Mouse (Mus musculus) intestine, postnatal 0 days (tissue): ENCODE measurements around the gene Gm49325. TPM values are rescaled to one million over a fixed set of nuclear protein-coding genes. Genes with fewer than 3 reads are reported as not detected.
"Not testable (repeated sequence)": the region's sequence is repeated elsewhere in the genome, so short reads cannot be mapped to it uniquely, and the experiment has no call there.

Experiments used
- ATAC-seq: fragments of 200-750 bp; cut with Nextera tagmentation; 2 replicates; pipeline ENCODE4 v1.8.0; 2017; ENCODE audit warnings: mild to moderate bottlenecking, moderate TSS enrichment, moderate library complexity
- H3K27ac ChIP-seq: fragments of 300-500 bp; sonication (generic); 2 replicates; pipeline ENCODE4 v1.5.1; 2014; ENCODE audit warnings: mild to moderate bottlenecking, low read depth, low read length, moderate library complexity
- H3K27me3 ChIP-seq: fragments of 300-500 bp; sonication (generic); replicated peaks from 2 replicates; pipeline ENCODE4 v1.6.1; 2014; ENCODE audit warnings: low read length, mixed read lengths; ENCODE audit not compliant: control insufficient read depth, insufficient read depth
- H3K36me3 ChIP-seq: fragments of 300-500 bp; sonication (generic); 2 replicates; pipeline ENCODE4 v1.6.1; 2014; ENCODE audit warnings: mild to moderate bottlenecking, moderate library complexity; ENCODE audit not compliant: control insufficient read depth, insufficient read depth
- H3K4me1 ChIP-seq: fragments of 300-500 bp; sonication (generic); replicated peaks from 2 replicates; pipeline ENCODE4 v1.6.1; 2014; ENCODE audit warnings: antibody characterized with exemption, low read length, mixed read lengths; ENCODE audit not compliant: control insufficient read depth, insufficient read depth
- H3K4me2 ChIP-seq: fragments of 300-500 bp; sonication (generic); replicated peaks from 2 replicates; pipeline ENCODE4 v1.6.1; 2014; ENCODE audit warnings: low read depth, mild to moderate bottlenecking, moderate library complexity
- H3K4me3 ChIP-seq: fragments of 300-500 bp; sonication (generic); 2 replicates; pipeline ENCODE4 v1.5.1; 2014; ENCODE audit warnings: low read depth, low read length
- H3K9ac ChIP-seq: fragments of 300-500 bp; sonication (generic); 2 replicates; pipeline ENCODE4 v1.6.1; 2014; ENCODE audit warnings: mild to moderate bottlenecking, low read depth, low read length
- H3K9me3 ChIP-seq: fragments of 300-500 bp; sonication (generic); 2 replicates; pipeline ENCODE4 v1.6.1; 2016; ENCODE audit warnings: mixed run types; ENCODE audit not compliant: control insufficient read depth
- CTCF ChIP-seq: sonication (generic); IDR thresholded peaks from 2 replicates; pipeline ENCODE4 v1.5.1; 2016; ENCODE audit warnings: low read depth, mild to moderate bottlenecking, control low read depth, antibody characterized with exemption, moderate library complexity
- WGBS: fragments of 180-500 bp; shearing (Covaris S2); extraction: QIAGEN DNeasy Blood & Tissue Kit; methylation state at CpG from one replicate; pipeline ENCODE4 v1.1.7; 2014; 5-methylcytosine and 5-hydroxymethylcytosine counted together
- microRNA counts: library from miRNA; unstranded; fragments of <30 nt; microRNA quantifications from one replicate; lab custom pipeline; 2016
- microRNA-seq: library from miRNA; unstranded; fragments of <30 nt; microRNA quantifications from one replicate; pipeline ENCODE4, GENCODE M21; 2016
- polyA plus RNA-seq: library from polyadenylated mRNA; unstranded; fragments of >200 nt; fragmentation: Nextera tagmentation; extraction: Ambion mirVana; gene quantifications from 2 replicates; pipeline ENCODE4 v1.2.1, GENCODE M21; 2015

Gm49325 gene
- polyA plus RNA-seq, 1 experiment from 2014 or later, result 18.9 TPM

GRCm38 (mm10) chr10:77685895-77686664, 80.1 kb downstream of the Gm49325 start, which contains the start of gene Tspear:
Tspear (plus strand) TSS chr10:77686569.
- no peak within 1 kb of the TSS; the same call in 1 of the 2 replicates for H3K4me2 ChIP-seq
- TF ChIP-seq CTCF, result no peak
- H3K4me1 ChIP-seq, result no peaks in the 10 kb centered on the region
- H3K27ac ChIP-seq, result no peak within 1 kb of the TSS
- H3K27me3 ChIP-seq, result 0 out of 2 replicates have a peak, but pooled peaks cover 7% of the 10 kb centered on the region
- no peak within 1 kb of the TSS for H3K9ac ChIP-seq
- H3K9me3 ChIP-seq, result no peaks in the 10 kb centered on the region
- H3K36me3 ChIP-seq, result no peaks in the 10 kb centered on the region
- 4% methylated on average over 22 of the region's 22 CpGs for WGBS
- H3K4me3 ChIP-seq, result no peak within 1 kb of the TSS
- ATAC-seq, result 0 out of 2 replicates have a peak, but pooled peaks have one; percentile 19

- no peaks in the 10 kb centered on the region for H3K9me3 ChIP-seq
- no peak overlapping the region for H3K4me2 ChIP-seq
- H3K36me3 ChIP-seq, result no peaks in the 10 kb centered on the region
- no peak for ATAC-seq
- H3K4me3 ChIP-seq, result no peak overlapping the region
- H3K27me3 ChIP-seq, result 0 out of 2 replicates have a peak, but pooled peaks cover 7% of the 10 kb centered on the region
- no peak overlapping the region for H3K9ac ChIP-seq
- H3K27ac ChIP-seq, result no peak overlapping the region
- H3K4me1 ChIP-seq, result no peaks in the 10 kb centered on the region
- no peak for TF ChIP-seq CTCF
- WGBS, result 44% methylated on average over 10 of the region's 10 CpGs
These were observed 81.0 kb downstream of the Gm49325 start for GRCm38 (mm10) chr10:77687021-77687420.

- WGBS, result 66% methylated on average over 3 of the region's 3 CpGs
- H3K9ac ChIP-seq, H3K27me3 ChIP-seq, H3K4me1 ChIP-seq, H3K4me3 ChIP-seq, H3K9me3 ChIP-seq, H3K27ac ChIP-seq, H3K36me3 ChIP-seq, H3K4me2 ChIP-seq, ATAC-seq: not testable (repeated sequence)
These were observed 84.4 kb downstream of the Gm49325 start, which contains the start of gene Gm19402 for GRCm38 (mm10) chr10:77690356-77690807. Gm19402 (minus strand) TSS chr10:77690757.

MicroRNAs encoded within 50 kb of the gene (microRNA counts, 519-probe panel; counts per million panel counts)
- not detected for microRNA mmu-miR-1930 (lab: Ali Mortazavi, UCI)

Small RNAs within 50 kb of the gene (microRNA-seq; reads per million reads assigned to microRNA genes)
- gene Mir1930, result 3.8 reads per million, percentile 7 among the genes with 10 or more reads in this experiment

Other genes starting within 250 kb of the Gm49325 start
- 1.4 and 1.5 TPM in 2 replicates for gene Adarb1, start 187.9 kb upstream of the Gm49325 start, polyA plus RNA-seq
- gene Fam207a, start 90.4 kb upstream of the Gm49325 start, polyA plus RNA-seq, result 37.9 and 38.2 TPM in 2 replicates
- gene Itgb2, start 75.9 kb upstream of the Gm49325 start, polyA plus RNA-seq, result 1.7 and 2.1 TPM in 2 replicates
- gene Pttg1ip, start 24.5 kb upstream of the Gm49325 start, polyA plus RNA-seq, result 200 and 201 TPM in 2 replicates
- gene Sumo3, start 100 bp upstream of the Gm49325 start, polyA plus RNA-seq, result 256 and 269 TPM in 2 replicates
- gene Ube2g2, start 16.1 kb downstream of the Gm49325 start, polyA plus RNA-seq, result 36.4 and 37.8 TPM in 2 replicates
- 0.10 and 0.20 TPM in 2 replicates for gene Tspear, start 80.4 kb downstream of the Gm49325 start, polyA plus RNA-seq
- gene Gm19402, start 84.6 kb downstream of the Gm49325 start, polyA plus RNA-seq, result not detected in 2 replicates
- not detected in 2 replicates for gene Gm9508, start 91.0 kb downstream of the Gm49325 start, polyA plus RNA-seq
- gene Gm10272, start 100.4 kb downstream of the Gm49325 start, polyA plus RNA-seq, result not detected in 2 replicates
- gene Gm10024, start 105.3 kb downstream of the Gm49325 start, polyA plus RNA-seq, result not detected in 2 replicates
- gene Gm10142, start 109.6 kb downstream of the Gm49325 start, polyA plus RNA-seq, result not detected in 2 replicates
- gene Krtap12-1, start 114.4 kb downstream of the Gm49325 start, polyA plus RNA-seq, result not detected in 2 replicates
- gene Gm10100, start 120.3 kb downstream of the Gm49325 start, polyA plus RNA-seq, result not detected in 2 replicates
- gene Gm18596, start 136.4 kb downstream of the Gm49325 start, polyA plus RNA-seq, result not detected in 2 replicates
- not detected in 2 replicates for gene Gm9736, start 145.2 kb downstream of the Gm49325 start, polyA plus RNA-seq
- gene Gm3233, start 153.5 kb downstream of the Gm49325 start, polyA plus RNA-seq, result not detected in 2 replicates
- gene Gm3238, start 165.1 kb downstream of the Gm49325 start, polyA plus RNA-seq, result not detected in 2 replicates
- gene Gm7138, start 170.7 kb downstream of the Gm49325 start, polyA plus RNA-seq, result not detected in 2 replicates
- not detected in 2 replicates for gene Gm3250, start 176.3 kb downstream of the Gm49325 start, polyA plus RNA-seq
- gene Gm7137, start 182.0 kb downstream of the Gm49325 start, polyA plus RNA-seq, result not detected in 2 replicates
- not detected in 2 replicates for gene Gm9639, start 188.9 kb downstream of the Gm49325 start, polyA plus RNA-seq
- gene Gm19668, start 192.9 kb downstream of the Gm49325 start, polyA plus RNA-seq, result not detected in 2 replicates
- not detected in 2 replicates for gene Gm9507, start 205.6 kb downstream of the Gm49325 start, polyA plus RNA-seq
- gene Gm2696, start 208.5 kb downstream of the Gm49325 start, polyA plus RNA-seq, result not detected in 2 replicates
- gene Krtap10-4, start 220.9 kb downstream of the Gm49325 start, polyA plus RNA-seq, result not detected in 2 replicates
- not detected in 2 replicates for gene Krtap10-10, start 229.8 kb downstream of the Gm49325 start, polyA plus RNA-seq
- not detected in 2 replicates for gene Gm36176, start 240.6 kb downstream of the Gm49325 start, polyA plus RNA-seq
- not detected in 2 replicates for gene Gm10318, start 246.7 kb downstream of the Gm49325 start, polyA plus RNA-seq